In the genomic region with DNA sequence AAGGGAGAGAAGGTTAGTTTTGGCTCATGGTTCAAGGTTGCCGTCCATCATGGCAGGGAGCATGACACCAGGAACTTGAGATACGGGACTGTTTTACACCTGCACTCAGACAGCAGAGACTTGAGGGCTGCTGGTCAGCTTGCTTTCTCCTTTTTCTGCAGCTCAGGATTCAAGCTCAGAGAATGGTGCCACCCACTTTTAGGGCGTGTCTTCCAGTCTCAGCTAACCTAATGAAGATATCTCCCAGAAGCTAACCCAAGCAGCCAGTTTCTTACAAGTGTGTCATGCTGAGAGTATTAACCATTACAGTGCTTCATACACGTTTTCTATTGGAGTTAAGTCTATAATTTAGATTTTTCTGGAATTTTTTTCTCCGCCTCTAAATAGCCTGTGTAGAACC, we compare ENCODE assay signal across 24 mouse cellular contexts. TPM values are rescaled to one million over a fixed set of nuclear protein-coding genes. Genes with fewer than 3 reads are reported as not detected.
DNase-seq lines count a peak whose midpoint lies in the region; ATAC-seq and TF ChIP-seq lines count a peak whose summit lies in the region.
"Had no signal": no experiment of that assay in that cellular context is flagged by ENCODE, and none has a peak within 500 bp of the region (broad histone marks: within the 10 kb centered on the region; RNA-seq: fewer than 3 reads in every experiment).

No protein-coding gene starts in this region.

- no peak overlapping the region for H3K4me2 ChIP-seq in hindbrain, embryonic 14.5 days (replicated peaks)
- no peak overlapping the region for H3K4me2 ChIP-seq in hindbrain, embryonic 12.5 days (replicated peaks)
- H3K4me2 ChIP-seq in midbrain, embryonic 14.5 days (ENCODE audit: low read length) = no peak overlapping the region
- no peak overlapping the region for H3K4me2 ChIP-seq in midbrain, embryonic 11.5 days
- H3K4me2 ChIP-seq in neural tube, embryonic 14.5 days (ENCODE audit: low read depth, low read length) = no peak overlapping the region
- H3K4me2 ChIP-seq: embryonic facial prominence, embryonic 12.5 days; heart, embryonic 13.5 days; liver, embryonic 11.5 days; neural tube, embryonic 12.5 days had no signal

- H3K4me1 ChIP-seq in hindbrain, embryonic 14.5 days (replicated peaks; ENCODE audit: control insufficient read depth, insufficient read depth, low read length) = no peaks in the 10 kb centered on the region; the same call in 1 of the 2 replicates
- H3K4me1 ChIP-seq in hindbrain, embryonic 12.5 days = peaks cover 13% of the 10 kb centered on the region
- H3K4me1 ChIP-seq in midbrain, embryonic 14.5 days (ENCODE audit: control insufficient read depth, insufficient read depth, low read length) = peaks cover 20% of the 10 kb centered on the region
- H3K4me1 ChIP-seq in midbrain, embryonic 11.5 days (ENCODE audit: control insufficient read depth, insufficient read depth, low read length) = peaks cover 5% of the 10 kb centered on the region
- H3K4me1 ChIP-seq in cortical plate, adult 2 months (ENCODE audit: control insufficient read depth, insufficient read depth, low read length) = peaks cover 7% of the 10 kb centered on the region
- peaks cover 11% of the 10 kb centered on the region for H3K4me1 ChIP-seq in neural tube, embryonic 14.5 days (ENCODE audit: control insufficient read depth, insufficient read depth, low read length)
- H3K4me1 ChIP-seq: embryonic facial prominence, embryonic 12.5 days; heart, embryonic 13.5 days; limb, embryonic 10.5 days had no signal

- no peak overlapping the region for H3K9ac ChIP-seq in hindbrain, embryonic 14.5 days
- no peak overlapping the region for H3K9ac ChIP-seq in hindbrain, embryonic 12.5 days
- peak overlapping the region; percentile 13; the same call in 1 of the 2 replicates for H3K9ac ChIP-seq in midbrain, embryonic 14.5 days (replicated peaks; ENCODE audit: low read length)
- H3K9ac ChIP-seq in midbrain, embryonic 11.5 days (ENCODE audit: low read length) = no peak overlapping the region
- H3K9ac ChIP-seq in neural tube, embryonic 14.5 days (replicated peaks; ENCODE audit: low read depth, low read length) = no peak overlapping the region
- H3K9ac ChIP-seq: embryonic facial prominence, embryonic 12.5 days; heart, embryonic 13.5 days; neural tube, embryonic 12.5 days had no signal

- 0 out of 2 replicates have a peak overlapping the region, but pooled peaks have one; percentile 14 for H3K27ac ChIP-seq in hindbrain, embryonic 14.5 days
- H3K27ac ChIP-seq in hindbrain, embryonic 12.5 days = no peak overlapping the region
- peak overlapping the region; percentile 78 for H3K27ac ChIP-seq in midbrain, embryonic 14.5 days (replicated peaks; ENCODE audit: low read depth, low read length)
- H3K27ac ChIP-seq in midbrain, embryonic 11.5 days (ENCODE audit: low read depth, low read length) = no peak overlapping the region
- H3K27ac ChIP-seq in cortical plate, adult 2 months (ENCODE audit: insufficient read depth, low read length) = peak overlapping the region; percentile 33
- peak overlapping the region; percentile 4; the same call in 1 of the 2 replicates for H3K27ac ChIP-seq in neural tube, embryonic 14.5 days (ENCODE audit: low read depth, low read length)
- H3K27ac ChIP-seq: embryonic facial prominence, embryonic 12.5 days; gastrocnemius, adult 2 months; heart, embryonic 13.5 days; limb, embryonic 10.5 days; neural tube, embryonic 12.5 days; stomach, postnatal 0 days had no signal

- 80% methylated on average over 5 of the region's 5 CpGs for WGBS in hindbrain, embryonic 14.5 days
- WGBS in hindbrain, embryonic 12.5 days = 71% methylated on average over 5 of the region's 5 CpGs
- 71% methylated on average over 5 of the region's 5 CpGs for WGBS in midbrain, embryonic 14.5 days
- 68% methylated on average over 5 of the region's 5 CpGs for WGBS in midbrain, embryonic 11.5 days
- 78% methylated on average over 5 of the region's 5 CpGs for WGBS in neural tube, embryonic 14.5 days

- no peak for ATAC-seq in hindbrain, embryonic 14.5 days (ENCODE audit: low FRiP score)
- no peak for ATAC-seq in hindbrain, embryonic 12.5 days (ENCODE audit: low FRiP score)
- ATAC-seq in midbrain, embryonic 14.5 days (ENCODE audit: low FRiP score, low TSS enrichment) = no peak
- no peak for ATAC-seq in midbrain, embryonic 11.5 days (ENCODE audit: low FRiP score)
- ATAC-seq in neural tube, embryonic 14.5 days (ENCODE audit: low read depth) = no peak
- ATAC-seq: intestine, embryonic 16.5 days had no signal

- H3K36me3 ChIP-seq in hindbrain, embryonic 14.5 days (replicated peaks; ENCODE audit: control insufficient read depth, insufficient read depth) = no peaks in the 10 kb centered on the region; the same call in 1 of the 2 replicates
- H3K36me3 ChIP-seq in hindbrain, embryonic 12.5 days = no peaks in the 10 kb centered on the region
- H3K36me3 ChIP-seq in midbrain, embryonic 14.5 days (ENCODE audit: control insufficient read depth, insufficient read depth, low read length) = no peaks in the 10 kb centered on the region
- H3K36me3 ChIP-seq in midbrain, embryonic 11.5 days (ENCODE audit: control insufficient read depth, insufficient read depth, low read length) = no peaks in the 10 kb centered on the region
- H3K36me3 ChIP-seq in neural tube, embryonic 14.5 days (ENCODE audit: control insufficient read depth, insufficient read depth, low read length) = no peaks in the 10 kb centered on the region; the same call in 1 of the 2 replicates
- H3K36me3 ChIP-seq: embryonic facial prominence, embryonic 12.5 days; G1E; heart, embryonic 13.5 days; limb, embryonic 10.5 days; neural tube, embryonic 12.5 days had no signal

- no peak for TF ChIP-seq POLR2A in cortical plate, adult 2 months (IDR thresholded peaks at IDR 0.05; ENCODE audit: extremely low read depth, insufficient read depth, low read length)

- no peak for DNase-seq in hindbrain, embryonic 14.5 days (ENCODE audit: low spot score)
- no peak for DNase-seq in midbrain, embryonic 14.5 days
- no peak for DNase-seq in midbrain, embryonic 11.5 days (ENCODE audit: low spot score, missing footprints)
- DNase-seq in thymus, postnatal 10 days (ENCODE audit: low spot score in 2 of 2) = no peak
- no peak for DNase-seq in gastrocnemius, adult 18-20 months (ENCODE audit: low spot score)
- DNase-seq: adrenal gland, postnatal 10 days; cerebellum, adult 2 months; gastrocnemius, adult 2 months; heart, adult 11 months; heart, postnatal 36 days; lung, adult 2 months; lung, postnatal 4 days; thymus, postnatal 14 days had no signal

- no peak overlapping the region for H3K4me3 ChIP-seq in hindbrain, embryonic 14.5 days (replicated peaks; ENCODE audit: low read length)
- H3K4me3 ChIP-seq in hindbrain, embryonic 12.5 days = no peak overlapping the region
- no peak overlapping the region for H3K4me3 ChIP-seq in midbrain, embryonic 14.5 days (replicated peaks; ENCODE audit: low read depth, low read length)
- no peak overlapping the region for H3K4me3 ChIP-seq in midbrain, embryonic 11.5 days (ENCODE audit: low read depth, low read length)
- H3K4me3 ChIP-seq in cortical plate, adult 2 months (ENCODE audit: insufficient read depth, low read length) = no peak overlapping the region
- no peak overlapping the region for H3K4me3 ChIP-seq in neural tube, embryonic 14.5 days (ENCODE audit: low read depth, low read length)
- H3K4me3 ChIP-seq: embryonic facial prominence, embryonic 12.5 days; gastrocnemius, adult 2 months; heart, embryonic 13.5 days; limb, embryonic 10.5 days; neural tube, embryonic 12.5 days had no signal

- H3K9me3 ChIP-seq in hindbrain, embryonic 14.5 days (ENCODE audit: control insufficient read depth, low read length) = no peaks in the 10 kb centered on the region
- no peaks in the 10 kb centered on the region for H3K9me3 ChIP-seq in hindbrain, embryonic 12.5 days (replicated peaks)
- no peaks in the 10 kb centered on the region for H3K9me3 ChIP-seq in midbrain, embryonic 14.5 days (ENCODE audit: control insufficient read depth, low read length)
- no peaks in the 10 kb centered on the region for H3K9me3 ChIP-seq in midbrain, embryonic 11.5 days (ENCODE audit: control insufficient read depth, low read length)
- H3K9me3 ChIP-seq in neural tube, embryonic 14.5 days (ENCODE audit: control insufficient read depth, low read length) = no peaks in the 10 kb centered on the region
- H3K9me3 ChIP-seq: embryonic facial prominence, embryonic 12.5 days; heart, embryonic 13.5 days; limb, embryonic 10.5 days; neural tube, embryonic 12.5 days had no signal

- TF ChIP-seq CTCF in cortical plate, adult 2 months (IDR thresholded peaks at IDR 0.05; ENCODE audit: extremely low read depth, insufficient read depth, low read length) = no peak

- no peaks in the 10 kb centered on the region for H3K27me3 ChIP-seq in hindbrain, embryonic 14.5 days (ENCODE audit: control insufficient read depth, insufficient read depth, low read length)
- peaks cover 5% of the 10 kb centered on the region for H3K27me3 ChIP-seq in hindbrain, embryonic 12.5 days
- no peaks in the 10 kb centered on the region for H3K27me3 ChIP-seq in midbrain, embryonic 14.5 days (ENCODE audit: control insufficient read depth, insufficient read depth, low read length)
- H3K27me3 ChIP-seq in midbrain, embryonic 11.5 days (ENCODE audit: control insufficient read depth, insufficient read depth, low read length) = no peaks in the 10 kb centered on the region
- H3K27me3 ChIP-seq in neural tube, embryonic 14.5 days (ENCODE audit: control insufficient read depth, insufficient read depth, low read length) = no peaks in the 10 kb centered on the region
- H3K27me3 ChIP-seq: embryonic facial prominence, embryonic 12.5 days had no signal

RNA-seq across cellular contexts. Expression of gene Wfs1, which starts 44.5 kb away (rescaled TPM):
- polyA plus RNA-seq in hindbrain, embryonic 14.5 days (2014; fragmentation: Nextera tagmentation; extraction: Ambion mirVana) = 6.8 and 8.4 TPM in 2 replicates
- 8.6 and 9.6 TPM in 2 replicates for polyA plus RNA-seq in hindbrain, embryonic 12.5 days (2016; fragmentation: Nextera tagmentation; extraction: Ambion mirVana)
- 4.6 and 5.2 TPM in 2 replicates for polyA plus RNA-seq in midbrain, embryonic 14.5 days (2014; fragmentation: Nextera tagmentation; extraction: Ambion mirVana)
- polyA plus RNA-seq in midbrain, embryonic 11.5 days (2014; fragmentation: Nextera tagmentation; extraction: Ambion mirVana) = 6.4 and 7.0 TPM in 2 replicates
- 39.5 and 46.2 TPM in 2 replicates for polyA plus RNA-seq in cortical plate, adult 2 months (2012; rRNA removed)
- polyA plus RNA-seq in neural tube, embryonic 14.5 days (2014; fragmentation: Nextera tagmentation; extraction: Ambion mirVana) = 7.4 and 9.6 TPM in 2 replicates
- total RNA-seq in gastrocnemius, adult 18-20 months (2021) = 10 to 100 TPM; 57.7 to 80.4 TPM

Comparison
In these comparisons a context has a peak if more than half of its experiments do, and no peak if none do; other contexts are left out.
1. H3K27ac ChIP-seq: peak in hindbrain, embryonic 14.5 days (single experiment), midbrain, embryonic 14.5 days (single experiment), cortical plate, adult 2 months (single experiment) and neural tube, embryonic 14.5 days (single experiment); none in hindbrain, embryonic 12.5 days (single experiment) and midbrain, embryonic 11.5 days (single experiment).